Mouse (Mus musculus) forebrain, embryonic 14.5 days (tissue): ENCODE results near the gene Oas3. TPM values are rescaled to one million over a fixed set of nuclear protein-coding genes. Genes with fewer than 3 reads are reported as not detected.

Experiments
- ATAC-seq: fragments of 200-750 bp; cut with Nextera tagmentation; 2 replicates; pipeline ENCODE4 v1.8.0; 2017; ENCODE audit warnings: mild to moderate bottlenecking, moderate library complexity
- DNase-seq: peaks from one replicate; pipeline ENCODE4 v3.0.0-alpha.2; 2015; ENCODE audit warnings: low spot score
- H3K27ac ChIP-seq: fragments of 300-500 bp; sonication (generic); 2 replicates; pipeline ENCODE4 v1.5.1; 2014; ENCODE audit warnings: low read depth, mild to moderate bottlenecking, control low read depth, low read length, moderate library complexity
- H3K27me3 ChIP-seq: fragments of 300-500 bp; sonication (generic); replicated peaks from 2 replicates; pipeline ENCODE4 v1.6.1; 2014; ENCODE audit warnings: low read length, control low read depth, mixed read lengths; ENCODE audit not compliant: control insufficient read depth, insufficient read depth
- H3K36me3 ChIP-seq: fragments of 300-500 bp; sonication (generic); 2 replicates; pipeline ENCODE4 v1.6.1; 2014; ENCODE audit warnings: low read length, control low read depth; ENCODE audit not compliant: control insufficient read depth, insufficient read depth
- H3K4me1 ChIP-seq: fragments of 300-500 bp; sonication (generic); 2 replicates; pipeline ENCODE4 v1.6.1; 2014; ENCODE audit warnings: antibody characterized with exemption, low read length, control low read depth; ENCODE audit not compliant: control insufficient read depth, insufficient read depth
- H3K4me2 ChIP-seq: fragments of 300-500 bp; sonication (generic); 2 replicates; pipeline ENCODE4 v1.6.1; 2014; ENCODE audit warnings: mild to moderate bottlenecking, control low read depth, low read length
- H3K4me3 ChIP-seq: fragments of 300-500 bp; sonication (generic); 2 replicates; pipeline ENCODE4 v1.5.1; 2014; ENCODE audit warnings: low read depth, low read length, control low read depth
- H3K9ac ChIP-seq: fragments of 300-500 bp; sonication (generic); 2 replicates; pipeline ENCODE4 v1.6.1; 2014; ENCODE audit warnings: mild to moderate bottlenecking, low read length, control low read depth, moderate library complexity
- H3K9me3 ChIP-seq: fragments of 300-500 bp; sonication (generic); replicated peaks from 2 replicates; pipeline ENCODE4 v1.6.1; 2016; ENCODE audit warnings: low read length, control low read depth, mixed read lengths; ENCODE audit not compliant: control insufficient read depth
- WGBS: fragments of 180-500 bp; shearing (Covaris S2); extraction: QIAGEN DNeasy Blood & Tissue Kit; methylation state at CpG from one replicate; pipeline ENCODE4 v1.1.7; 2014; 5-methylcytosine and 5-hydroxymethylcytosine counted together
- polyA plus RNA-seq: library from polyadenylated mRNA; unstranded; fragments of >200 nt; fragmentation: Nextera tagmentation; extraction: Ambion mirVana; gene quantifications from 2 replicates; pipeline ENCODE4 v1.2.1, GENCODE M21; 2014

Oas3 gene
- polyA plus RNA-seq, 1 experiment from 2014 or later, result 0.19 TPM

DNA sequence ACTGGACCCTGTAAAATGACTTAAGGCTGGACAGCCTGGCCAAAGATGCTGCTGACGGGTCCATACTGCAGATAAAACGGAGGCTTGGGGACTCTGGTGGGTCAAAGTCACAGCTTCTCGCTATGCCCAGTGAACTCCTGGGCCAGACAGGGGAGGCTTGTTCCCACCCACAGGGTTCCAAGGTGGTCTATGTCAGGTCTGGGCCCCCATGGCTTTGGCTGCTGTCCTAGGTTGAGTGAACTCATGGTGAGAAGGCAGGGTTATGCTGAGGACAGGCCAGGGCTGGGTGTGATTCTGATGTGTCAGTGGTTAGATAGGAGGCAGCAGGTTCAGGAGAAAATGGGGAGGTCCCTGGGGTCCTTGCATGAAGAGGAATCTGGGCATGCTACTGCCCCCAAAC, 73.8 kb downstream of the Oas3 start:
- no peaks in the 10 kb centered on the region for H3K36me3 ChIP-seq
- no peaks in the 10 kb centered on the region for H3K9me3 ChIP-seq
- no peak overlapping the region for H3K4me2 ChIP-seq
- H3K4me1 ChIP-seq, result peaks cover 18% of the 10 kb centered on the region; the same call in 1 of the 2 replicates
- ATAC-seq (no peak), DNase-seq (no peak)
- H3K4me3 ChIP-seq, result no peak overlapping the region
- no peak overlapping the region for H3K9ac ChIP-seq
- no peak overlapping the region for H3K27ac ChIP-seq
- 71% methylated on average over 3 of the region's 3 CpGs for WGBS
- no peaks in the 10 kb centered on the region for H3K27me3 ChIP-seq

Other genes with a start within 250 kb of the Oas3 start
- gene Tpcn1, start 189.0 kb downstream of the Oas3 start, polyA plus RNA-seq, result 10.5 and 13.3 TPM in 2 replicates
- 2.0 and 2.4 TPM in 2 replicates for gene Iqcd, start 188.6 kb downstream of the Oas3 start, polyA plus RNA-seq
- gene Rita1, start 165.1 kb downstream of the Oas3 start, polyA plus RNA-seq, result 15.9 and 18.3 TPM in 2 replicates
- gene Ddx54, start 164.9 kb downstream of the Oas3 start, polyA plus RNA-seq, result 26.9 and 33.1 TPM in 2 replicates
- gene Cfap73, start 143.4 kb downstream of the Oas3 start, polyA plus RNA-seq, result 0.19 and 0.57 TPM in 2 replicates
- gene Rasal1, start 128.8 kb downstream of the Oas3 start, polyA plus RNA-seq, result 1.5 and 3.2 TPM in 2 replicates
- gene Dtx1, start 65.7 kb downstream of the Oas3 start, polyA plus RNA-seq, result 27.5 and 35.5 TPM in 2 replicates
- gene Oas2, start 27.8 kb downstream of the Oas3 start, polyA plus RNA-seq, result 0.11 and 0.42 TPM in 2 replicates
- gene Oas1e, start 17.9 kb upstream of the Oas3 start, polyA plus RNA-seq, result 0.13 TPM in 1 of 2 replicates, not detected in the other
- 0.38 and 0.45 TPM in 2 replicates for gene Oas1c, start 34.9 kb upstream of the Oas3 start, polyA plus RNA-seq
- gene Oas1f, start 69.7 kb upstream of the Oas3 start, polyA plus RNA-seq, result not detected in 2 replicates
- not detected in 2 replicates for gene Oas1h, start 83.8 kb upstream of the Oas3 start, polyA plus RNA-seq
- gene Oas1g, start 110.0 kb upstream of the Oas3 start, polyA plus RNA-seq, result not detected in 2 replicates
- gene Oas1a, start 129.9 kb upstream of the Oas3 start, polyA plus RNA-seq, result 0.41 and 0.80 TPM in 2 replicates
- 0.11 and 0.14 TPM in 2 replicates for gene Oas1d, start 136.9 kb upstream of the Oas3 start, polyA plus RNA-seq
- gene Rph3a, start 232.4 kb upstream of the Oas3 start, polyA plus RNA-seq, result 10.9 and 17.0 TPM in 2 replicates